Mouse (Mus musculus) gastrocnemius, postnatal 4 days (tissue): Measurements from ENCODE around the gene Sgpp2. TPM values are rescaled to one million over a fixed set of nuclear protein-coding genes. Genes with fewer than 3 reads are reported as not detected.

Source experiments
- DNase-seq, 2 experiments: peaks; one replicate each; pipeline ENCODE4 v3.0.0; 2021 to 2022; ENCODE audit warnings: low spot score in 2 of 2, mixed read lengths in 2 of 2
- total RNA-seq, 2 experiments: library from RNA; stranded (reverse); gene quantifications; 2 replicates each; pipeline ENCODE4 v1.2.3; 2021

Sgpp2 gene
- total RNA-seq, 2 experiments from 2014 or later: not detected

DNA sequence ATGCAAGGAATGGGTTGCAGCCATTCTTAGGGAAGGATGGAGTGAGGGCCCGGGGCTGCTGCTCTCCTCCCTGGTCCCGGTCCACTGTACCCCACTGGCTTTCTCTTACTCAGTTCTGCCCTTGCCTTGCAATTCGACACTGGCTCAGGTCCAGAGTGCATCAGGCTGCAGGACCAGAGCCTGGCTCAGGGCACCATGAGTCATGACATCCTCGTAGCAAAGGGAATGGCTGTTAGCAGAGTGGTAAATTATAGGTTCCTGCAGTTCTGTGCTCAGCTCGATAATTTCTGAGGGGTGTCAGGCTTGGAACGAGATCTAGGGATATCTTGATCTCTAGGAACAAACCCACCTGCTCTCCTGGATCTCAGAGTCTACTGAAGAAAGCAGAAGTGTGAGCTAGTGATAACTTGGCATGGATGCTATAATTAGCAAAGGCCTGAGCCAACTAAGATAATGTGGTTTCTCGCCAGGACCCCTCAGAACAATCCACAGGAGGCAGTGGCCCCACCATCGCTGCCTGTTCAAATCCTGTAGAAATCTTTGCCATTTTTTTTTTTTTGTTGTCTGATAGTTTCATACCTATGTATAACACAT lies 86.3 kb downstream of the Sgpp2 start:
- DNase-seq: peak in 1 of 2 experiments; percentile 20

DNA sequence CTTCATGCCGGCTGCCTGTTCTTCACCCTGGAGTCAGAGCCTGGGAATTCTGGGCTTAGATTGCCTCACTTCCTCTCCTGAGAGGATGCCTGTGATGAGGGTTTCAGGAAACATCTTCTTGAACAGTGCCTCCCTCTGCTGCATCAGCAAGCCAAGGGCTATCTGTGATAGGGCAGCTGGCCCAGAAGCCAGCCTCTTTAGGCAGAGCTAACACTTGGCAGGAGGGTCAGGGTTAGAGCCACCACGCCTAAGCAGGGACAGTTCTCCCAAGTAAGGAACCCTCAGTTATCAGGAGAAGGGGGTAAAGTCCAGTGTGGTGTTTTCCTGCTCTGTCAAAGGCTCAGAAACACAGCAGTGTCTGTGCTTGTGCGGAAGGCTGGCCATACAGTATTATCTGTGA lies 89.6 kb downstream of the Sgpp2 start:
- DNase-seq: no peak

DNA sequence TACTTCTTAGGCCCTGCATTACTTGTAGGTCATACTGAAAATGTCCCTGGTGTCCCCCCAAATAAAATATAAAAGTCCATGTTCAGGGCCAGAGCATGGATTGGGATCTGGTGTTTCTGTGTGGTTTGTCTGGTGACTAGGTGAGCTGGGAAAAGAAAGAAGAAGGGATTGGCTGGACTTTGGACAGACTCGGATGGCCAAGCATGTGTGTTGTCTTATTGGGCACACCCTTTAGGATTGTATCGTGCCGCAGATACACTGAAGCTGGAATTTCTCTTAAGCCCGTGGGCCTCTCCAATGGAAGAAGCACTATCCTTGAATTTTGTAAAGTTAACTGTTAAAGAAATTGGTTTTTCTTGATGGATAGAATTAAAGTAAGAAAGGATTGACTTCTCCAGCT lies 91.3 kb downstream of the Sgpp2 start:
- no peak for DNase-seq

DNA sequence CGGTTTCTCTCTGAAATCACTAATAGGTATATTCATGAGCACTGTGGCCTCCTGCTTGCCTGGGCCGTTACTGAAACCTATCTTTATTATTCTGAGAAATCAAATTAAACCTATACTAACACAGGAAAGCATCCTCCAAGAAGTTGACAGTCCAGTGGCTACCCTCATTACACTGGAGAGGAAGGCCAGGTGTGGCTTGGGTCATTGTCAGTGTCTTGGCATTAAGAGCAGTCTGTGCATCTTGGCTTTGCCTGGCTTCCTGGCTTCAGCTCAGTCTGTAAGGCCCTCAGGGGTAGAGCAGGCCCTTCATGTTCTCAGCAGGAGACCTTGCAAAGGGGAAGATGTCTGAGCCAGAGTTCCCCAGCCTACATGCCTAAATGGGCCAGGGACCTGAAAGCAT lies 99.3 kb downstream of the Sgpp2 start:
- DNase-seq: no peak

DNA sequence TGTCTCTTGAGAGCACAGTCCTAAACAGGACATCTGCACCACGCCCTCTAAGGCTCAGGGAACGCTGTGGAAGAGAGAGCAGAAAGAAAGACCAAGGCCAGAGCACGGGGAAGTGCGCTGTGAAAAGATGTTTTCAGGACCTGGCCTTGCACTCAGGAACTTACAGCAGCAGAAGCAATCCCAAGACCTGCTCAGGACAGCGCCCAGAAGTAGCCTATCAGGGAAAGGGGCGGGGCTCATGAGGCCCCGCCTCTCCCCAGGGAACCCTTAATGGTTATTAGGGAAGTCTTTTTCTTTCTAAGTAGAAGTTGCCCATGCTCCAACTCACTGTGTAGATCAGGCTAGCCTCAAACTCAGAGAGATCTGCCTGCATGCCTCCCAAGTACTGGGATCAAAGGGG lies 102.5 kb downstream of the Sgpp2 start:
- DNase-seq: no peak

DNA sequence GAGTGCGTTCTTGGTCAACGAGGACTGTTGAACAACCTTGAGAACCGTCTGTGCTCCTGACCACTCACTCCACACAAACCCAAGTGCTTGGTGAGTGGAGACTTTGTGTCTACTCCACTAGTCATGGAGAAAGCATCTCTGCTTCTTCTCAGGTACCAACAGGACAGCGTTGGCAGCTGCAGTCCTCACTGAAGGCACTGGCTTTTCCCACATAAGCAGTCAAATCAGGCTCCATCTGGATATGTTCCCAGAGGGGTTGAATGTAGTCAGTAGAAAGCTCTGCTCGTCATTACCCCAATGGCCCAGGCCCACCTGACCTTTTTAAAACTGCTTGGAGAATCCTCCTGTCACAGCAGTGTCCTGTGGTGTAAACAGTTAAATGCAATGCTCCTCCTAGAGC lies 104.3 kb downstream of the Sgpp2 start:
- no peak for DNase-seq

DNA sequence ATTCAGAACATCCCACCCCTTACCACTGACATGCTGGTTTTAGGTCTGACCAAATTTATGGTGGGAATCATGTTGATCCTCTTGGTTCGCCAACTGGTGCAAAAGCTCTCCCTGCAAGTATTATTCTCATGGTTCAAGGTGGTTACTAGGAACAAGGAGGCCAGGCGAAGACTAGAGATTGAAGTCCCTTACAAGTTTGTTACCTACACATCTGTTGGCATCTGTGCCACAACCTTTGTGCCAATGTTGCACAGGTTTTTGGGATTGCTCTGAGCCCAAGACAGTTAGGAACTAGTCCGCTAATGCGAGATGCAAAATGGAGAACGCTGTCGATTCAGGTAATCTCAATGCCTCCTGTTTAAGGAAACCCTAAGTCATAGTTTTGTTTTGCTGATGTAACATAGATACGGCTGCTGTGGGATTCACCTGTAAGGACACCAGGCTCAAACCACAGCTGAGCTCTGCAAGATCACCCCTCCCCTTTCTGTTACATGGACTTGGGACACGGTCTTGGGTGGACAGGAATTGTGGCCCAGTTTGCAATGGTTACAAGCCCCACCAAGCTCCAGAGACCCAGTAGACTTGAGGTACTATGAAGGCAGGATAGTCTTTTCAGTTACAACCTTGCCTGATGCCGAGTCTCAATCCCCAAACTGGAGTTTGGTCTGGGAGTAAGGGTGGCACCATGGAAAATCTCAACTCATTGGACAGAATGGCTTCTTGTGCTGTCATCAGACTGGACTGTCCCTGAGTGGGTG lies 107.2 kb downstream of the Sgpp2 start:
- no peak for DNase-seq

DNA sequence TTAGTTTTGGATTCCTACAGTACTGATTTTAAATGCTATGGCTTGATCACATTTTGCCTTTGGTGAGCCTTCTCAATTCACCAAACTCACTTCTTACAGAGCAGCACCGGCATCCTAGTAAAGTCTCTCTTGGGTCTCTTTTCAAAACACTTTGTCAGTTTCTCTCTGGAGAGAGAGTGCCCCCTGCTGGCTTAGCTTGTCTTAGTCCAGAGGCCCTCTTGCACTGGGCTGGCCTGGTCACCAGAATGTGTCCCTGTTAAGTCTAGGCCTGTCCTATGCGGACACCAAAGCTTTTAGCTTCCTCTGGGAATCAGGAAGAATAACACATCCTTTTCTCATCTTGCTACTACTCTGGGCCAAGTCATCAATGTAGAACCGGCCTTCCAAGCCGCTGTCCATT lies 109.4 kb downstream of the Sgpp2 start:
- DNase-seq: peak; percentile 39 to 75

DNA sequence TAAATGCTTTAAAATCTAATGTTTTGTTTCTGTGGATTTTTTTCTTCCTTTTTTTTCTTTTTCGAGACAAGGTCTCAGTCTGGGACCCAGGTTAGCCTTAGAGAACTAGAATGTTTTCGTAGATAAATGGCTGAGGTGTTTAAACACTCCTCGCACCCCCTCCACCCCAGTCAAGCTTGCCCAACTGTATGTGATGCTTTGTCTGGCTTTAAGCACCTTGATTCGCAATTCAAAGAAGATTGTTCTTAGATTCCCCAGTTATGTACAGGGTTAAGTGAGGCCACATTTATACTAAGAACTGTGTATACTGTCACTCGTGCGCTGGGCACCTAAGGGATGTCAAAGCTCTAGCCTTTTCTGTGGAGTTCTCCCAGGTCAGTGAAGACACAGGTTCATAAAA lies 110.1 kb downstream of the Sgpp2 start:
- DNase-seq: no peak

DNA sequence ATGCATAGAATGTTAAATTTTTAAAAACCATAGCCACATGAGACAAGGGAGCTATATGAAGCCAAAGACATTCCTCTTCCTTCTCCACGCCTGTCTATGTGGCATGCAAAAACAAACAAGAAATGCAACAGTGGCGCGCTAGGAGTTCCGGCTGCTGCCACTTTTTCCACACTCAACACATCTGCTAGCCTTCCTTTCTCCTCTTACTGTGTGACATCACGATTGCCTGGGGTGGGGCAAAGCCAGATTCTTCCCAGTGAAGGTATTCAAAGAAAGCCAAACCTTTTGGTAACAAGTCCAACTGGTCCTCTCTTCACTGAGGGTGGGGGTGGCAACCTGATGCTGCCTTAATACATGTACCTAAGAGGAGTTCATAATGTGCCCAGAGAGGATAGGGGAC lies 111.6 kb downstream of the Sgpp2 start:
- no peak for DNase-seq

DNA sequence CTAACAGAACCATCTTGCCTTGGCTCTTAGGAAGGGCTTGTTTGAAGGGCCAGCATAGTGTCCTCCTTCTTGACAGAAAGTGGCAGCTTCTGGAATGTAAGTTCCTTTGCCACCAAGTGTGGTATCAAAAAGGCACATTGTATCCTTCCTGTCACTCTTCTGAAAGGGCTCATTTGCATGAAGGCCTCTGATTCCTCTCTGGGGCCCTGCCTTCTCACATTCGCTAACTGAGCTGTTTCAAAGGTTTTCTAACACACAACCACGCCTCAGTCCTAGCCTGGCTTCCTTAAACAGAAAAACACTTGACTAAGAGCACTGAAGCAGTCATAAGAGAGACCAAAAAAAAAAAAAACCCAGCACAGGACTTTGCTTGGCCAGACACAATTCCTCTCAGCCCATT lies 112.4 kb downstream of the Sgpp2 start:
- no peak for DNase-seq

DNA sequence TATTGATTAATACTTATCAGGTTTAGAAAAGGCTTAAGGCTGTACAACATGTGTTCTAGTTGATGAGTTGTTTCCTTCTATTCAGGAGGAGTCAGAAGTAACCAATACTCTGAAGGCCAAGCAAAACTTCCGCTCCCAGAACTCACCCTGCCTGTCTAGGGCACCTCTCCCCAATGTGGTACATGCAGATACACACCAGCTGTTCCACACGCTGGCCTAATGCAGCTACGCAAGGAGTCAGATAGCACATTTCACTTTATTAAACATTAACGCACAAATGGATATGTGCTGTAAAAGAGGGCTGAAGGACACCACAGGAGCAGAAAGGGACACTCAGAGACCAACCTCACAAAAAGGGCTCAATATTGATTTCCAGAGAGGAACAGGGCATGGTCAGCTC lies 114.7 kb downstream of the Sgpp2 start:
- no peak for DNase-seq

DNA sequence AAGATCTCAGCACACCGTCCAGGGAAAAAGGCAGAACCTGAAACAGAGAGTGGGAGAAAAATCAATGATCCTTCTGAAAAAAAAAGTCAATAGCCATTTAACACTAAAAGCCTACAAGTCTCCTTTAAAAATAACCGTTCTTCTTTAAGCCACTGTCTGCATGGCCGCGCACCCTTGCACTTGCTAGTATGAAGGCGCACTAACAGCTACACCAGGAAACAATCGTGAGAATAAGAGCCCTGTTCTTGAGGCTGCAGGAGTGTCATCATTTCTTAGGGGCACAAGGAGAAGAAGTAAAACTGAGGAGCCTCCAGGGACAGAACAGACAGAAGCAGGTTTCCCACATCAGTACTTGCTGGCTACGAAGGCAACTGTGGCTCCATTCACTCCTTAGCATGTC lies 115.2 kb downstream of the Sgpp2 start:
- no peak for DNase-seq

DNA sequence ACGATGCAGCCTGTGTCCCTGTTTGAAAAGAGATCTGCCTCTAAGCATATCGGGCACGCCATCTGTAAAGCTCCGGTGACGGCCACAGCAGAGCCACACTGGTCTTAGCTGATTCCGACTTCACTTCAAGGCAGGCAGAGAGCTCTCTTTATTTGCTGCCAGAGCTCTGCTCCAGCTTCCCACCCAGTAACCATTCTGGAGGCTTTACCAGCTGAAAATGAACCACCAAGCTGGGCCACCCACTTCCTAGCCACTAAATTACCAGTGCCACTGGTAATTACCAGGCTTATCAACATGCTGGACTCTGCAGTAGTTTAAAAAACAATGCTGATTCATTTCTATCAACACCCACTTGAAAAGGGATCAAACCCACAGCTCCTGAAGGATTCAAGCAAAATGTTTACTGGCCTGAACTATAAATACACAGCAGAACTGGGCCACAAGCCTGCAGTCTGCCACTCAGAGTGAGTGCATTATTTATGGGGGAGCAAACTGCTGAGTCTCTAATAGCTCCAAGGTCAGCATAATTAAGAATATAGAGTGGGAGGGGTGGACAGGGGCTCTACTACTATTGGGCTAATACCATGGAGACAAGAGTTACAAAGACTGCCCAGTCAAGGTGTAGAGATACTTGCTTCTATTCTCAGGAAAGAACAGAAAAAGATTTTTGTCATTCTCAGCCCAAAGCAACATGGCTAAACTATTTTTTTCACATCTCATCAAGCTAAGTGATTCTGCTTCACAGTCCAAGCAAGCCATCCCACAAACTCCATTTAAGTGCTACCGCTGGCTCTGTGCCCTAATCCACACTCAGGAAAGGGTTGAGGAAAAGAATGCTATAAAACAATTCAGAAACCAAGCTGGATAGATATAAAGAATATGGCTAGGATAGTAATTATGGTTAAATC lies 115.9 kb downstream of the Sgpp2 start:
- no peak for DNase-seq

DNA sequence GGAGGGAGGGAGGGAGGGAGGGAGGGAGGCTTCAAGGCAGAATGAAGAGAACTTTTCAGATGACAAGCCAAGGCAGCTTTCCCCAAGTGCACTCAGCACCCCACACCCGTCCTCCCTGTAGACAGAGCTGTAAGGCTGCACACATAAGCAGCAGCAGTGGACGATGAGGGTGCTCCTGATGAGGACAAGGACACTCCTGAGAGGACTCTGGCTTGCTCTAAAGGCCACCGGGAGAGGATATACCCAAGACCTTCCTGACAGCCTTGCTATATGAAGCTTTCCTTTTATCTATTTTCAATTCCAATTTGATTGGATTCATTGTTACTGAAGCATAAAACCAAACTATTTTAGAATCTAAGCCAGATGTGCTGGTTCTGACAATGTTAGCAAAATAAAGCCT lies 116.7 kb downstream of the Sgpp2 start:
- no peak for DNase-seq

DNA sequence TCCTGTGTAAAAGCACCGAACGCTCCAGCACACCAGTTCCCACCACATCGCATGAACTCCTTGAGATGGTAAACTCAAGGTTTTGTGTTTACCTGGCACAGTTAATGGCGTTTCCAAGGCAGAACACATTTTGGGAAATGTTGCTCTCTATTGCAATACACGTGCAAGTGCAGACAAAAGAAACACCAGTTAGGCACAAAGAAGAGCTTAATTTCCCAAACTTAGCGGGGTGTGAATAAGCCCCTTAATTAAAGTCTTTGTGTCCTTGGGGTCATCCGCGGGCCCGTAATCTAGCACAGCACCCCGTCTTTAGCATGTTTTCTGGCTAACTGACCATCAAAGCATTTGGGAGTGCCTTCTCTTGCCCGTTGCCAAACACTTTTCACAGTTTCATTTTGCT lies 118.7 kb downstream of the Sgpp2 start:
- DNase-seq: no peak

DNA sequence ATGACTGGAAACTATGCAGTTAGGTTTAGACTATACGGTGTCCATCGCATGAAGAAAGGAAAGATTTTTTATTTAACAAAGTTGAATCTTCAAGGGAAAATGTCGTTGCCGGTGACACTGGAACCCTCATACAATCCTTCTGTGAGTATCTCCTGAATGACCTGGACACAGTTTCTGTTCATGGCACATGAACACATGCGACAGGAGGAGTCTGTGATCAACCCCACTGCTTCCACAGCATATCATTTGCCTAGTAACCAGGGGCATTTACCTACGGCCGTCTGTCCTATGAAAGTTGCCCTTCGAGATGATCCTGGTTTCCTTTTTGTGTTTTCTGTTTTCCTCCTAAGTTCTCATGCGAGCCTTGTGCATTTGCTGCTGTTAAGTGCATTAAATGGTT lies 123.3 kb downstream of the Sgpp2 start:
- no peak for DNase-seq

DNA sequence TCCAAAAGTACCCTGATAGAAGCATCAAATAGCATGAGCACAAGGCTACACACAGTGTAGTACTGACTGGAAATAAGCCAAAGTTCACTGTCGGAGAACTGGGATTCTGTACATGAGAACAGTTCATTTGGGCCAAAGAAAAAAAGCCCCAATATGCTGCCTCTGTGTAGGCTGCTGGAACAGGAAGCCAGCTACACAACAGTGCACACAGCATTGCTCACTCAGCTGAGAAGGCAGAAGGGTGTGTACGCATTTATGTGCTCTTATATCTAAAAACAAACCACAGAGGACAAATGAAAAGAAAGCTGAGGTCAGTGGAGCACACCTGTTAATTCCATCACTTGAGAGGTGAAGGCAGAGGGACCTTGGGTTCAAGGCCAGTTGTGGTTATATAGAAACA lies 125.8 kb downstream of the Sgpp2 start:
- no peak for DNase-seq

DNA sequence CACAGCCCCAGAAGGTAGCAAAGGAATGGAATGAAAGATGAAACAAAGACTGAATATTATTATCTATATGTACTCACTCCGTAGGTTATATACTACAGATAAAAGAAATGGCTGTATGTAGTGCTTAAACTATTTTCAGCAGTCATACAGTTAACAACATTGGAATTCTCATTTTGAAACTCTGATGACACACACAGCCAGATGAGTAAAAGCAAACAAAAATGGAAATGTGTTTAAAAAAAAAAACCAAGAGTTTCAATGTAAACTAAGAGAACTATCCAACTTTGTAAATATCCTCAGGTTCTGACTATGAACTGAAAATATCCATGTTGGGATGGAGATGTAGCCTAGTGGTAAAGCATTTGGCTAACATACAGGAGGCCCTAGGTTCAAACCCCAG lies 126.3 kb downstream of the Sgpp2 start:
- DNase-seq: no peak

DNA sequence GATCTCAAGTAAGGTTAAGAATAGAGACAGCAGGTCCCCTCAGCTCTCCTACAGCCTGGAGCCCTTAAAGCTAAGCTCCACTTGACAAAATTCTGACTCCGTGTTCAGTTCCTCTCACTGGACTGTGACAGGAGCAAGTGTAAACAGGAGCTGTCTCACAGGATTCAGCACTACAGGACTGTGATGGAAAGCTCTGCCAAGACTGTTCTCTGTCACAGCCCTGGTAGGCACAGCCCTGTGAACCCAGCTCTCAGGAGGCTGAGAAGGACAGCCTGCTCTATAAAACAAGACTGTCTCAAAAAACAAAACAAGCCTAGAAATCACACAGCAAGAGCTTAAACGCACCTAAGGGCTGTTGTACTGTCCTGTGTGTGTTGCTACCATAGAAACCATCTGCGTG lies 127.0 kb downstream of the Sgpp2 start:
- no peak for DNase-seq

DNA sequence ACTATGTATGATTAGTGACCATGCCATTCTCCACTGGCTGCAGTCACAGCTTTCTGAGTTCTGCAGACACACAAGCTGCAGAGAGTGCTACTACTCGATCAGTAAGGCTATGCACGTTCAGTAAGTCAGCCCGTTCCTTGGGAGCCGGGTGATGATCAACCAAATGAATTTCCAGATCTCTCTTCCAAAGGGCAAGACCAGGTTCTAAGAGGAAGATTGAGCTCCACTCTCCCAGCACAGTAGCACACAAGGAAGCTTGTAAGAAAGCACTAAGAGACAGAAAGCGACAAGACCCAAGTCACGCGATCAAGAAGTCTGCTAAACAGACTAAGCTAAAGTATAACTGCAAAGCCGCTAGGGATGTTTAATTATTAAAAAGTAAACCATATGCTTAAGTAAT lies 130.6 kb downstream of the Sgpp2 start:
- no peak for DNase-seq

DNA sequence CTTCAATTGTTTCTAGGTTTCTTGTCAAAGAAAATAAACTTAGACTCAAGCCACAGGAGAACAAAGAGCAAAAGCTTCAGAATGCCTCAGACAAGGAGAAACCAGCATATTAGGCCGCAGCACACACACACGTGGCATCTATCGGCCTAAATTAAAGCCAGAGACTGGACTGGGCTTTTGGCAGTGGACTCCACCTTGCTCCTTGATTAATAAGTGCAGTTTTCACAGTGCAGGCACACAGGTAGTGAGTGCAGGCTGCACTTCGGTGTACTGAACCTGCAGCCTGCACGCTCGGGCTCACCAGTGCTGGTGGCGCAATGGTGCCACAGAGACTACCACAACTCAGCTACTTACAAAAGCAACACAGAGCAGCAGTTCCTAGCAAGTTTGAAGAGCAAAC lies 132.9 kb downstream of the Sgpp2 start:
- DNase-seq: no peak
